Mouse (Mus musculus) frontal cortex, adult 2 months (tissue): ENCODE measurements around the gene Col4a1. TPM values are rescaled to one million over a fixed set of nuclear protein-coding genes. Genes with fewer than 3 reads are reported as not detected.
A peak's percentile ranks its signal among the peaks of the same experiment; 100 is the strongest.

Experiments used
- DNase-seq, 2 experiments: peaks; one replicate each; pipeline ENCODE4 v3.0.0; 2022; ENCODE audit warnings: low spot score in 1 of 2; ENCODE audit errors: extremely low spot score in 1 of 2
- polyA plus RNA-seq: library from polyadenylated mRNA; depleted of rRNA; stranded (reverse); fragments of >200 nt; gene quantifications from 2 replicates; pipeline ENCODE4 v1.2.3, GENCODE M21; 2012

The Col4a1 gene
- polyA plus RNA-seq, 1 experiment, result 43.2 TPM

DNA sequence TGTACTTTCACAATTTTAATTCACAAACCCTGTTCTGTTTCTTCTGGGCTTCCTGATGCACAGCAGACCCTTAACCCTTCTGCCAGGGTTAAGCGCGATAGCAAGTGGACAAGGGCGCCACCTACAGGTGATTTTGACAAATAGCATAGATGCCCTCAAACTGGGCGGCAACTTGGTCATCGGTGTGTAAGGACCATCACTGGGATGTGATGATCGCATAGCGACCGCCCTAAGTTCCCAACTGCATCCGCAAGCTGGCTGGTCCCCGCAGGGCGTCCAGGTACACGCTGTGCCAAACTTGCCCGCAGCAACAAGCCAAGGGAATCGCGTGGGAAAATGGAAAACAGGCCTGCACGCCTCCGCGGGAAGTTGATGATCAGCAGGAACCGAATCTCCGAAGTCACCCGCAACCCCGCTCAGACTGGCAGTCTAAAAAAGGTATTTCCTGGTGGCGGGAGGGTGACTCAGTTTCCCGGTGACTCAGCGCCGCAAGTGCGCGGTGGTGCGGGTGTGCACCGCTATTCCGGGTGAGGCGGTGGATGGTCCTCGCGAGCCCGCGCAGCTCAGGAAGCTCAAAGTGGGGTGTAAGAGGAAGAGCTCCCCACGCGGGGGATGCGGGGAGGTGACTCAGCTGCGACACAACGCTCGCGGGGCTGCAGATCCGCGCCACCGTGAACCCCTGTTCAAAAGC is 124.9 kb downstream of the Col4a1 start:
- DNase-seq, result peak; percentile 38 to 87

DNA sequence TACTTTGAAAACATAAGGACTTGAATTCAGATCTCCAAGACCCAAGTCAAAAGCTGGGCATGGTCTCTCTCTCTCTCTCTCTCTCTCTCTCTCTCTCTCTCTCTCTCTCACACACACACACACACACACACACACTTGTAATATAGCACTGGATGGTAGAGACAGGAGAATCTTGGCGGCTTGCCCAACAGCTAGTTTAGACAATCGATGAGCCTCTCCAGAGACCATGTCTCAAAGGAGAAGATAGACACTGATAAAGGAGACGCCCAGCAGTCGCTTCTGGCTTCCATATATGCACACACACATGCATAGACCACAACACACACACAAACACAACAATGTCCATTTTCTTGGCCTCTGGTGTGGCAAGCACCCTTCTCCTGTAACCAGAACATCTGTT is 126.2 kb downstream of the Col4a1 start:
- peak in 1 of 2 experiments; percentile 25 for DNase-seq

DNA sequence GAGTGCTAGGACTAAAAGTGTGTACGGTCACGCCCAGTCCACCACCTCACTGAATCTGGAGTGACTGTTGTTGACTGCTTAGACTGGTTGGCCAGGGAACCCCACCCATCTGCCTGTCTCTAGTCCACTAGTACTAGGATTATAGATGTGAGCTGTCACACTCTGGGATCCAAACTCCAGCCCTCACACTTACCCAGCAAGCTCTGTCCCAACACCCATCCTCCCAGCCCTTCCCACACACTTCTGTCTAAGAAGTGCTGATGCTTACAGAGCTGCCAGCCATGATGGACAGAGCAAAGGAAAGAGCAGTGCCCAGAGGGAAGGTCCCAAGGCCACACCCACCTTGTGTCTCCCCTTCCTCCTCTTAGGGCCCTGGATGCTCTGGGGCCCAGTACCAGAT is 127.0 kb downstream of the Col4a1 start:
- peak in 1 of 2 experiments; percentile 40 for DNase-seq

DNA sequence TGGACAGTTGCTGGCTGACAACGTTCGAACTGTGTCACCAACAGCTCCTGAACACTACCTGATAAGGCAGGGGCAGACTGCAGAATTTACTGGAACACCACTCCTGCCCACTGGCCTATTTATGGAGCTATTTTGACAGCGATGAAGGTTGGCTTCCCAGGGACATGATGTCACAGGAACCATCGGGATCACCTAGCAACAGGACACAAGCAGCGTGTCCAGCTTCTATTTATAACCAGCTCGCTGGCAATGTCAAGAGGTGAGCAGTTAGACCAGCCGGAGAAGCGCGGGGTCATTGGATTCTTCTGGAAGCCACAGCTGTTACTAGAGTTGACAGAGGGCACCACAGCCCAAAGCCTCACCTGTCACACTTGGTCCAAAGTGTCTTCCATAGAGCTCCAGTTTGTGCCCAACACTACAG is 129.0 kb downstream of the Col4a1 start:
- DNase-seq, result no peak

DNA sequence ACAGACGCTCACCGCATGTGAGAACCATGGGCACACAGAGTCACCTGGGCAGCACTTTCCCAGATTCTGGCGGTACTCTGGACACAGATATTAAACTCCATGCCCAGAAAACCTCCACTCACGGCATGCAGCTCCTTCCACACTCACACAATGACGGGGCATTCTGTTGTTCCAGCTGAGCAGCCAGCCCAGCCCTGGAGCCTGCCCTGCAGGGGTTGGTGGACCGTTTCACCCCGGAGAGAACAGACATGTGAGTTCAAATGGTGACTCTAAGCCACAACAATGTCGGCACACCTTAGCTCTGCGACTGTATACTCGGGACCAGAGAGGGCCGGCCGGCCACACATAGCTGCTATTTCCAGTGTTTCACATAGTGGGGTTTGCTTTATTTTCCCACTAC is 130.0 kb downstream of the Col4a1 start:
- DNase-seq, result no peak

DNA sequence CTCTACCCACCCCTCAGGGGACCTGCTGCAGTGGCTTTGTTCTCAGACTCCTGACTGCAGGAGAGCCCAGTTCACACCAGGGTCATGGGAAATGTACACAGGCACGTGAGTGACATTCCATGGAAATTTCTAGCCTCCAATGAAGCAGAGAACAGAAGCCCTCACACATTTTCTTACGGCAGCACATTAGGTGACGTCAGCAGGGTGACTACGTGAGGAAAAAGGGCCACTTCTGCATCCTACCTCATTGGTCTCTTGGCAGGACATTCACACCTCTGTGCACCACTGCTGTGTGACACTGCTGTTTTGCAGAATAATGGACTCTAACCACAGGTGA is 130.5 kb downstream of the Col4a1 start:
- DNase-seq, result no peak

DNA sequence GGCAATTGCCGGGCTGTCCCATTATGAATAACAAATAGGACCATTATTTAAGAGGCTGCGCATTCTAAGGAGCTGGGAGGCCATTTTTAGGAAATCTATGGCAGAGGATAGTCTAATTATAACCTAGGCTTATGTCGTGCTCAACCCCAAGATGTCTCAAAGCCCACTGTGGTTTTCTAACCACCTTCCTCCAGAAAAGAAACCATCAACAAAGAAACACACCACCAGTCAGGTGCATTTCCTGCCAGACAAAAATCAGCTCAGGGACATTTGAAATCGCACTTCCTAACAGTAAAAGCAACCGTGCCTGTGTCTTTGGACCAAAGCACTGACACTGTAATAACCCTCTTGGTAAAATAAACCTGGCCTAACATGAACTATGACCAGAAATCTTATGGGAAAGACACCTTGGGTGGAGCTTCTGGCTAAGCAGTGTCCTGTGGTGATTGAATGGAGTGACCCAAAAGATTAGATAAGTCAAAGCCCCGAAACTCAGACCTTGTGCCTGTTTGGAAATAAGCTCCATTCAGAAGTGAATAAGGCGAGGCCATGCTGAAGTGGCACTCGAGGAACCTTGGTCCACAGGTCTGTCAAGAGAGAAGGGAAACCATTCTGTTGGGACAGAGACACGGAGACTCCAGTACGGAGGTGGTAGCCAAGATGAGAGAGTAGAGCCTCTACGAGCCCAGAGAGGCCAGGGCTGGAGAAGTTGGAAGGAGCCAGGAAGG is 131.0 kb downstream of the Col4a1 start:
- no peak for DNase-seq

DNA sequence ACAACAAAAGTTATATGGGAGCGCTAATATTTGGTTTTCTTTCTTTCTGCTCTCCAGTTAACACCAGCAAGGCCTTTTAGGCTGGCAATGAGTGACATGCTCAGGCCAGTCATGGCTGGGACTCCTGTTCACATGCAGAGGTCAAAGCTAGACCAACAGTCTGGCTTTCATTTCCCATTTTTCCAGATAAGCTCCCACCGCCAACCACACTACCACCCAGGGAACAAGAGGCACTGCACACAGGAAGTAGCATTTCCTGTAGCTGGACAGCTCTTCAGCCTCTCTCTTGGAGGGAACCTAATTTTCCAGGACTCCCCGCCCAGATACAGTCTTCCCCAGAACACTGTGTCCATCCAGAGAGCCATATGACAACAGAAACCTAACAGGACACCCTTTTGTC is 132.8 kb downstream of the Col4a1 start:
- no peak for DNase-seq

DNA sequence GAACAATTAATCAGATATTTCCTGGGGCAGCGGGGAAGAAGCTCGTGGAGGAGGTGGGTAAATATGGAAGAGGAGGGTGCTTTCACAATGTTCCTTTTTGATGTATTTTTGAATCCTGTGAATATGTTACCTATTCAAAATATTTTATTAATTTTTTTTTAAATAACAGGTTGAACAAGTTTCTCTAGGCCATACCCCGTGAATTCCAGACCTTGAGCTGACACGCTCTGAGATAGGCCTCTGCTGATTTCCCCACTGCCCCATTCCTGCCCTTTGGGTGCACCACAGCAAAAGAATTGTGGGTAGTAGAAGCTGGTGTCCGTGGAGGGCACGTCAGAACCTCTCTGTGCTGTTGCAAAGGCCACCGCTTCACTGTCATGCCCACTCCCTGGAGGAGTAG is 136.2 kb downstream of the Col4a1 start:
- DNase-seq, result no peak

DNA sequence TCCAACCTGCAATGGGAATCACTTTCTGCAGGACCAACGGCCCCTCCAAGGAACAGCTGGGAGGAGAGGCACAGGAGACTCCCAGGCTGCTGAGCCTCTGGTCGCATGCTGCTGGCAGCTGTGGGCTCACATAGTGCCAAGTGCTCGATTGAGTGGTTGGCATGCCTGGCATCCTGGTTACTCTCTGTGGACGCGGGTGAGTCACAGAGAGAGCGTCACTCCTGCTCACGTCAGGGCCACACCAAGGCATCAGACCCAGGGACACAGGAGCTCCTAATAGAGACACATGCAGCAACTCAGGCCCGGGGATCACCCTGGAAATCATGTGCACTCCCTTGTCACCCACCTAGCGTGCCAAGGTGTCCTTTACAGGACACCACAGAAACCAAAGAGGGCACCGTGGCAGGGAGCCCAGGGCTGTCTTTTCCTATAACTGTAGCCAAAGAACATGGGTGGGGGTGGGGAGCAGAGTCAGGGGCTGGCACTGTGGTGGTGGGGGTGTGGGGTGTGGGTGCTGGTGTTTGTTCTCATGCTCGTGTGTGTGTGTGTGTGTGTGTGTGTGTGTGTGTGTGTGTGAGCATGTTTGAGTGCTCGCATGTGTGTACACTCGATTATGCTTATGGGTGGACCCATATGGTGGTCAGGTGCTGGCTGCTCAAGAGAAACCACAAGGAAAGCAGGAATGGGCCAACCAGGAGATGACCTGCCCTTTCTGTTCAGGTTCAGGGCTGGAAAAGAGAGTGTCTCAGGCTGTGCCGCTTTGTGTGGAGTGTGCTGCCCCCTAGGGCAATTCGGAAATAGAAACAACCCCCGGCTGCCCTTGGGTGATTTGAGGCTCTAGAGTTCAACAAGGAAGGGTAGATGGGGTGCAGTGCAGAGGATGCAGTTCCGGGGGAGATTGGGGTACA is 139.1 kb downstream of the Col4a1 start:
- DNase-seq, result peak in 1 of 2 experiments; percentile 49

DNA sequence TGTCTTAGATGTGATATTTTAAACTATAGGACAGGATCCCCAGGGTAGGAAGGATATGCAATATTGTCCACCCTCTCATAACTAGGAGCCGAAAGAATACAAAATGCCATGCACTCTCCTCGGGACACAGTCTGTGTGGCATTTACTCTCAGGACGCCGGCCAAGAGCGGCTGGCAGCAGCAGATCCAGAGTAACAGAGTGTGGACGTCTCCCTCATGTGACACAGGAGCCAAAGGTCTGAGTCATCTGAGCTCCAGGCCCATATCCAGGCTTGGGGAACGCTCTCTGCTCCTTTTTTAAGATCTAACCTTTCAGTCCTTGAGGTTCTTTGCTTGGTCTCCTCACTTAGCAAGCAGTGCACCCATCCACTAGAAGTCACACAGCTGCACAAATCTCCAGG is 141.1 kb downstream of the Col4a1 start:
- DNase-seq, result no peak

DNA sequence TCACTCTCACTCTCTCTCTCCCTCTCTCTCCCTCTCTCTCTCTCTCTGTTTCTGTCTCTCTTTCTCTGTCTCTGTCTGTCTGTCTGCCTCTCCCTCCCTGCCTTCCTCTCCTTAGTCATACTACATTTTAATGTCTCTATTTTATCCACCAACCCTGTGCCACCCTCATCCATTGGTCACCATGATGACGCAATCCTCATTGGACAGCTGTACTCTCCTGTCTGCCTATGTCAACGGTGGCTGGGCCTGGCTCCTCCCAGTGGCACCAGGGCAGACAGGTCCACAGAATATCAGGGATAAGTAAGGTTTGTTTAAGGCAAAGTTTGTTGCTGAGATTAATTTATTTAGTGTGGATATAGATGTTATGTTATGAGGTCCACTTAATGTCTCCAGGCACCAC is 143.2 kb downstream of the Col4a1 start:
- no peak for DNase-seq

DNA sequence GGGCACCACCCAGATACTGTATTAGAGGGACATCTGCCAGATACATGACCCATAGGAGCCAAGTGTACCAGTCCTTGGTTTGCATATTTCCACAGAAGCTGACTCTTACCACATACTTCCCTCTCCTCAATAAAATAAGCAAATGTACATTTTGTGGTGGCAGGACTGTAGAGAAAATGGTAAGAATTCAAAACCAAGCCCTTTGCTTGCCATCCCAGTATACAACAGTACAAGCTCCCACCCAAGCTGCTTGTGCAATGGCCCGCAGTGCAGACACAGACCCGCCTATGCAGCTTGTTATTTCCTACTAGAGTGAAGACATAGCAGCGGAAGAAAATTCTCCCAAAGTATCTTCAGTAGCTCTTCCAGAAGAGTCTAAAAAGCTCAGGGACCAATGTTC is 143.8 kb downstream of the Col4a1 start:
- DNase-seq, result no peak

DNA sequence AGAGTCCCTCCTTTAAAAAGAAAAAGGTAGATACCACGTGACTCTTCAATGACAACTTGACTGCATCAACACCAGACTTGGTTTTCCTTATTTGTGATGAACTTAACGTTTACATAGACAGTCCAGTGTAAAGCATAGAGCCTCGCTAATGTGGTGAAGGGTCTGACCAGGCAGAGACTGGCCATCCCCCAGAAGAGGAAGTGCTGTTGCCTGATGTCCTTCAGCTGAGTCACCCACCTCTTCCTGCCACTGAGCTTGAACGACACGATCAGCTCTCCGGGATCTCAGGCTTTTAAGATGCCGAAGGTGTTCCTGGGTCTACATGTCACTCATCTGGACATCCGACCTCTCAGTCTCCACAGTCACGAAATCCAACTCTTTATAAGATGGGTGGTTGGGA is 144.7 kb downstream of the Col4a1 start:
- no peak for DNase-seq

DNA sequence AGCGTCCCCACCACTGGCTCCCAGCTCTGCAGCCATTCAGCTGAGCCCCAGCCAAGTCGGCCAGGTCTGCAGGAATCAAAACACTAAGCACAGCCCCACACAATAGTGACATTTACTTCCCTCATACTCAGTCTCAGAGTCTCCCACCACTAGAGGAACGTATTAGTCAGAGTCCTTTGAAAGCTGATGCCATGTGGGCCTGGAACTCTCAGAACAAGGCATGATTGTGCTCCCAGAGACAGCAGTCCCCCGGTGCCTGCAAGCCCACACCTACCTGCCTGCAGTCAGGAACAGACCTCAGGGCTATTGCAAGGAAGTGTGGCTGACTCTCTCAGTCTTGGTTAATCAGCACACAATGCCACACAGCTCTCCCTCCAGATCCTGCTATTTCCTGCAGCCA is 147.0 kb downstream of the Col4a1 start:
- peak in 1 of 2 experiments; percentile 23 for DNase-seq

DNA sequence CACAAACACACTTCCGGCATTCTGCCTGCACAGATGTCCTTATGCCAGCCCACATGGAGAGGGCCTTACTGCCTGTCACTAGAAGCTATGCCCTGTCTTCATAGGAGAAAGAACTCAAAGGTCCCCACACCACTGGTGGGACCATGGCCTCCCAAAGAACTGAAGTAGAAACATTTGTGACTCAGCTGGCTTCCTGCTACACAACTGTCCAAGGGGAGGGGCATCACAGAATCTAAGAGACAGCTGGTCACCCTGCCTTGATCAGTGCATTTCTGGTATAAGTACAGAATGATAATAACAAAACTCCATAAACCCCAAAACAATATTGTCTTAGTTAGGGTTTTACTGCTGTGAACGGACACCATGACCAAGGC is 156.3 kb downstream of the Col4a1 start:
- no peak for DNase-seq

DNA sequence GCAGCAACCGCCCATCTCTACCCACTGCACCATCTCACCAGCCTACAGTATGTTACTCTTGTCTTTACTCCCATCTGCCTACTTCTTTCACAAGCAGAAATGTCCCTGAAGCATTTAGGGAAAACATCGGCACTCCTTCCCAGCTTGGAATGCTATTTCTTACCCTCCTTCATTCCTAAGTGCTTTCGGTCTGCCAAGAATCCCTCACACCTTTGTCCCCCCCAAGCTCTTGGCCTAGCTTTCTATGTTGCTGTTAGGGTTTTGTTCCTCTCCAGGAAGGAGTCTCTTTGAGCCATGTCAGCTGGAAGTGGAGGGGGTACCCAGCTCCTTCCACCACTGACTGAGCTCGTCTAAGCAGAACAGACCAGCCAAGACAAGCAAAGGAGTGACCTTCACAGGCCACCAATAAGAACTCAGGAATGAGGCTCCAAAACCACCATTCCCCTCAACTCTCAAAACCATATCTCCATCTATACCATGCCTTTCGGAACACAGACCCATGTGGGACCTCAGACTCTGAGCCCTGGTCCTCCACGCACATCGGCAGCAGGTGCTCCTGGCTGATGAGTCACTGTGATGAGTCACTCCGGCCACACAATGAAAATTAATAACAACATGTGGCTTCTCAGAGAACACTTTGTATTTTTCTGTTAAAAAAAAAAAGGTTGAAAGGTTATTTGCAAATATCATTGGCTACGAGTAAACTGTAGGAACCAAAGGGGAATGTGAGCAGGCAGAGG is 156.9 kb downstream of the Col4a1 start:
- DNase-seq, result peak in 1 of 2 experiments; percentile 27

DNA sequence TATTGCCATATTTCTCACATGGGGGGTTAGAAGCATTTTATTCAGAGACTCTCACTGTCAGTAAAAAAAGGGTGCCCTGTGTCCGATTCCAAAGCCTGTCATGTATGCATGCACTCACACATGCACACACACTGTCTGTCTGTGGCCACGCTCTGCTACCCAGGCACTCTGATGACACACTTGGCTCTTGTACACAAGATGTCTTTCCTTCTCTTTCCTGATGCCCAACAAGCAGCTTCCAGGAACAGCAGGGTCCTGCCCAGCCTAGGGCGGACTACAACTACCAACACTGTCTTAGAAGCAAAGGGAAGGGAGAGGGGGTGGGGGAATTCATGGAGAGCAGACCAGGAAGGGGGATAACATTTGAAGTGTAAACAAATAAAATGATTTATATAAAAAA is 162.4 kb downstream of the Col4a1 start:
- DNase-seq, result no peak

DNA sequence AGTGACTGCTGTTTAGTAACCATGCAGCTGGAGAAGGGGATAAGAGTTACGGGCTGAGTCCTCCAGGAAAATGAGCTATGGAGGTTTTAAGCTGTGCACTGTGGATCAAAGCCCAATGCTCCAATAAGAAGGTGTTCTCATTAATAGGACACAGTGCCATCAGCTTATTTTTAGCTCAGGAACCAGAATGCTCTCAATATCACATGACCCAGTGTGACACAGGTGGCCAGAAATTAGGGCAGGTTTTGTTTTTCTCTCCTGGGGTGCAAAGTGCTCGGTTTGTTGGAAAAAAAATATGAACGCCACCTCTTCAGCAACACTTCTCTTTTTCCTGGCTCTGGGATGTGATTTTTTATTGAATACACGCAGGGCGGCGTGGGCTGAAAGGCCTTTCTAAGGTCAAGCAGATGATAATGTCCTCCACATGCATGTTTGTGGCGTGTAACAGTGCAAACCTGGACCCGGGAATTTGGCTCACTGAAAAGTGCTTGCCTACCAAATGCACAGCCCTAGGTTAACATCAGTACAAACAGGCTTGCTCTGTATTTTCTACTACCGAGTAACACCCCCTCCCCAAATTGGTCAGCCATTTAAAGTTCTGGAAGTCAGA is 163.3 kb downstream of the Col4a1 start:
- DNase-seq, result no peak

DNA sequence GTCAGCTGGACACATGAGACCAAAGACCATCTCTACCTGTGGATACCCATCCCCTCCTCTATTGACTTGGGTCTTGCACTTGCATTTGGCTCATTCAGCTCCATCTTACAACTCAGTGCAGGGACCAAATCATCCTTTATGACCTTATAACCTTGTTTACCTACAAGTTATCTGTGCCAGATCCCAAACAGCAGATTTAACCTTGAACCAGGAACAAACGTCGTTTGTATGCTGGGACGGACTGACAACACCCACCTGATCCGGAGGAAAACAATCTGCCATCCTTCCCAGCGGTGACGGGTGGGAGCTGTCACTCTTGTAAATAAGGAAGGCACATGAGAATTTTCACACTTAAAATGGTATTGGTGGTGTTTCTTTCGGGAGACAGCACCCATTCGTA is 163.8 kb downstream of the Col4a1 start:
- DNase-seq, result no peak
